Mouse (Mus musculus) forebrain, embryonic 15.5 days (tissue): Measurements from ENCODE around the gene Cldn4. TPM values are rescaled to one million over a fixed set of nuclear protein-coding genes. Genes with fewer than 3 reads are reported as not detected.
"Not testable (repeated sequence)": the region's sequence is repeated elsewhere in the genome, so short reads cannot be mapped to it uniquely, and the experiment has no call there.

Source experiments
- ATAC-seq: fragments of 200-750 bp; cut with Nextera tagmentation; replicated peaks from 2 replicates; pipeline ENCODE4 v1.8.0; 2017; ENCODE audit warnings: mild to moderate bottlenecking, moderate TSS enrichment, moderate library complexity
- H3K27ac ChIP-seq: fragments of 300-500 bp; sonication (generic); replicated peaks from 2 replicates; pipeline ENCODE4 v1.5.1; 2015; ENCODE audit warnings: mild to moderate bottlenecking, inconsistent platforms
- H3K27me3 ChIP-seq: fragments of 300-500 bp; sonication (generic); 2 replicates; pipeline ENCODE4 v1.6.1; 2015; ENCODE audit warnings: inconsistent platforms
- H3K36me3 ChIP-seq: fragments of 300-500 bp; sonication (generic); 2 replicates; pipeline ENCODE4 v1.6.1; 2015; ENCODE audit warnings: mild to moderate bottlenecking, inconsistent platforms
- H3K4me1 ChIP-seq: fragments of 300-500 bp; sonication (generic); 2 replicates; pipeline ENCODE4 v1.6.1; 2015; ENCODE audit warnings: inconsistent platforms
- H3K4me2 ChIP-seq: fragments of 300-500 bp; sonication (generic); replicated peaks from 2 replicates; pipeline ENCODE4 v1.6.1; 2015; ENCODE audit warnings: mild to moderate bottlenecking, inconsistent platforms
- H3K4me3 ChIP-seq: fragments of 300-500 bp; sonication (generic); 2 replicates; pipeline ENCODE4 v1.5.1; 2015; ENCODE audit warnings: mild to moderate bottlenecking, inconsistent platforms
- H3K9ac ChIP-seq: fragments of 300-500 bp; sonication (generic); replicated peaks from 2 replicates; pipeline ENCODE4 v1.6.1; 2015; ENCODE audit warnings: mild to moderate bottlenecking, inconsistent platforms
- H3K9me3 ChIP-seq: fragments of 300-500 bp; sonication (generic); 2 replicates; pipeline ENCODE4 v1.6.1; 2016; ENCODE audit warnings: inconsistent platforms
- WGBS: fragments of 180-500 bp; shearing (Covaris S2); methylation state at CpG from one replicate; pipeline ENCODE4 v1.1.7; 2015; ENCODE audit warnings: mixed read lengths; 5-methylcytosine and 5-hydroxymethylcytosine counted together
- polyA plus RNA-seq: library from polyadenylated mRNA; unstranded; fragments of >200 nt; fragmentation: Nextera tagmentation; extraction: Ambion mirVana; gene quantifications from 2 replicates; pipeline ENCODE4 v1.2.1, GENCODE M21; 2015

Cldn4 gene
- polyA plus RNA-seq, 1 experiment from 2014 or later, result not detected

DNA sequence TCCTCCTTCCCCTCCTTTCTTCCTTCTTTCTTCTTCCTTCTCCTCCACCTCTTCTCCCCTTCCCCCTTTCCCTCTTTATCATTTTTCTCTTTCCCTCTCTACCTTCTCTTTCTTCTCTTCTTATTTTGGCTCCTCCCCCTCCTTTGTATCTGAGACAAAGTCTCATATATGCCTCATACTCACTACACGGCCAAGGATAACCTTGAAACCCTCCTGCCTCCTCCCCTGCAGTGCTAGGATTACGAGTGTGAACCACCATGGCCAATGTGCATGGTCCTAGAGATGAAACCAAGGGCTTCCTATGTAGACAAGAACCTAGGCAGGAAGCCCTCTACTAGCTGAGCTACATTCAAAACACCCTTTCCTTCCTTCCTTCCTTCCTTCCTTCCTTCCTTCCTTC is 28.2 kb upstream of the Cldn4 start:
- Histone ChIP-seq H3K4me3 (no peak overlapping the region), H3K9ac (no peak overlapping the region), H3K4me2 (no peak overlapping the region), H3K4me1 (no peaks in the 10 kb centered on the region), H3K9me3 (no peaks in the 10 kb centered on the region), H3K27me3 (no peaks in the 10 kb centered on the region), H3K27ac (no peak overlapping the region), H3K36me3 (no peaks in the 10 kb centered on the region)
- no peak for ATAC-seq
- WGBS, result 56% methylated on average over 2 of the region's 2 CpGs

DNA sequence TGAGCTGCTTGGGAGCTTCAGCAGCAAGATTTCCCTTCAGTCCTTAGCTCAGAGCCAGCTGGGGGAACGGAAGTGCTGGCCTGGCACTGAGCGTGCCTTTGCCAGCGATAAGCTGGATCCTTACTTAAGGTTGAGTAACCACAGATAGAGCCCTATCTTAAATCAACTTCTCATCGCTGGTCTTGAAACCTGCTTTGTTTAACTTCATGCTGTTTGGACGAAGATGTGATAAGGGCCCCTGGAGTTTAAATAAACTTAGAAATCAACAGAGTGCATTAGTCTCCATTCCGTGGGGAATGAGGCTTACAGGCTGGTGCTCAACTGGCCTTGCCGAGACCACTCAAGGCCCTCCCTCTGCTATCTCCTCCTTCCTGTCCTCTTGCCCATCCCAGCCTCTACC is 27.6 kb upstream of the Cldn4 start:
- Histone ChIP-seq H3K4me1 (no peaks in the 10 kb centered on the region), H3K36me3 (no peaks in the 10 kb centered on the region), H3K9ac (no peak overlapping the region), H3K27ac (no peak overlapping the region), H3K27me3 (no peaks in the 10 kb centered on the region), H3K9me3 (no peaks in the 10 kb centered on the region), H3K4me2 (no peak overlapping the region), H3K4me3 (no peak overlapping the region)
- 69% methylated on average over 7 of the region's 7 CpGs for WGBS
- ATAC-seq, result no peak

DNA sequence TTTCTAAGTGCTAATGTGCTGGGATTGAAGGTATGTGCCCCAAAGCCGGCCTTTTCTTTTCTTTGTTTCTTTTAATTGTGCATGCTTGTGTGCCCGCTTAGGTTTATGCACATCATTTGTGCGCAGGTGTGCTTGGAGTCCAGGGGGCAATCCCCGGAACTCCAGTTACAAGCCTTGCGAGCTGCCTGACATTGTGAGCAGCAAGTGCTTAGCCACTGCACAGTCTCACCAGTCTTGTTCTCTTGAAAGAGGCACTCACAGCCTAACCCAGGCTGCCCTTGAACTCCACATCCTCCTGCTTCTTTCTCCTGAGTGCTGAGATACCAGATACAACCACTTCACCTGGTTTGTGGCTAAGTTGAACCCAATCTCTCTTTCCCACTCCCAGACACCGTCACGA is 26.8 kb upstream of the Cldn4 start:
- H3K4me1 ChIP-seq, result no peaks in the 10 kb centered on the region
- H3K27ac ChIP-seq, result no peak overlapping the region
- no peaks in the 10 kb centered on the region for H3K9me3 ChIP-seq
- no peaks in the 10 kb centered on the region for H3K27me3 ChIP-seq
- no peak overlapping the region for H3K4me3 ChIP-seq
- no peak for ATAC-seq
- H3K9ac ChIP-seq, result no peak overlapping the region
- H3K36me3 ChIP-seq, result no peaks in the 10 kb centered on the region
- H3K4me2 ChIP-seq, result no peak overlapping the region
- WGBS, result 86% methylated on average over 7 of the region's 7 CpGs

DNA sequence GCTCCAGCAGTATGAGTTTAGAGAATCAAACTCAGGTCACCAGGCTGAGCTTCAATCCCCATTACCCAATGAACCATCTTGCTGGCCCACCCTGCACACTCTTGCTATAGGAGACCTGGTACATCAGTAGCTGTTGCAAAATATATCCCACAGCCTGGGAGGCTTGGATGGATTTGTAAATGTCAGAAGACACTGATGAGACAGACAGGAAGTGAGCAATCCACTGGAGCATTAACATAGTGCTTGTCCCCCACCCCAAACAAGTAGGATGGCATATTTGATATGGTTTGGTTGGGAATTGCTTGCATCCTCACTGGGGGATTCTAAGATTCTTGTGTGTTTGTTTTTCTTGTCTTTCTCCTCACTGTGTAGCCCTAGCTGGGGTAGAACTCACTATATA is 26.3 kb upstream of the Cldn4 start:
- Histone ChIP-seq H3K27me3 (no peaks in the 10 kb centered on the region), H3K27ac (no peak overlapping the region), H3K9me3 (no peaks in the 10 kb centered on the region), H3K36me3 (no peaks in the 10 kb centered on the region), H3K9ac (no peak overlapping the region), H3K4me1 (no peaks in the 10 kb centered on the region), H3K4me2 (no peak overlapping the region), H3K4me3 (no peak overlapping the region)
- ATAC-seq, result no peak

DNA sequence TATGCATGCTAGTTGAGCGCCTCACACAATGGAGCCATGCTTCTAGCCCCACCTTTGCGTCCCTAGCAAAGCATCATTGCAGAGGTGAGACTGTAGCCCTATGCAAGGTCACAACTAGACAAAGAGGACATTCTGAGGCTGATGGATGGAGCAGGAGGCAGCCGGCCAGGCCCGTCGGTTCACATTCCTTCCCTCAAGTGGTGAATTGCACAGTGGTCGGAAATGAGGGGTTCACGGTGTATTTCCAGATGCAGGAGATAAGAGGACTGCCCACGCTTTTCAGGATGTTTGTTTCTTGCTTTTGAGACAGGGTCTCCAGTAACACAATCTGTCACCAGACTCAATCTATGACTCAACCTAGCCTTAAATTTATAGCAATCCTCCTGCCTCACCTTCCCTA is 23.9 kb upstream of the Cldn4 start:
- Histone ChIP-seq H3K27me3 (no peaks in the 10 kb centered on the region), H3K9me3 (no peaks in the 10 kb centered on the region), H3K4me2 (no peak overlapping the region), H3K4me1 (peaks cover 8% of the 10 kb centered on the region), H3K36me3 (no peaks in the 10 kb centered on the region), H3K9ac (no peak overlapping the region), H3K4me3 (no peak overlapping the region), H3K27ac (no peak overlapping the region)
- no peak for ATAC-seq
- 89% methylated on average over 8 of the region's 8 CpGs for WGBS

DNA sequence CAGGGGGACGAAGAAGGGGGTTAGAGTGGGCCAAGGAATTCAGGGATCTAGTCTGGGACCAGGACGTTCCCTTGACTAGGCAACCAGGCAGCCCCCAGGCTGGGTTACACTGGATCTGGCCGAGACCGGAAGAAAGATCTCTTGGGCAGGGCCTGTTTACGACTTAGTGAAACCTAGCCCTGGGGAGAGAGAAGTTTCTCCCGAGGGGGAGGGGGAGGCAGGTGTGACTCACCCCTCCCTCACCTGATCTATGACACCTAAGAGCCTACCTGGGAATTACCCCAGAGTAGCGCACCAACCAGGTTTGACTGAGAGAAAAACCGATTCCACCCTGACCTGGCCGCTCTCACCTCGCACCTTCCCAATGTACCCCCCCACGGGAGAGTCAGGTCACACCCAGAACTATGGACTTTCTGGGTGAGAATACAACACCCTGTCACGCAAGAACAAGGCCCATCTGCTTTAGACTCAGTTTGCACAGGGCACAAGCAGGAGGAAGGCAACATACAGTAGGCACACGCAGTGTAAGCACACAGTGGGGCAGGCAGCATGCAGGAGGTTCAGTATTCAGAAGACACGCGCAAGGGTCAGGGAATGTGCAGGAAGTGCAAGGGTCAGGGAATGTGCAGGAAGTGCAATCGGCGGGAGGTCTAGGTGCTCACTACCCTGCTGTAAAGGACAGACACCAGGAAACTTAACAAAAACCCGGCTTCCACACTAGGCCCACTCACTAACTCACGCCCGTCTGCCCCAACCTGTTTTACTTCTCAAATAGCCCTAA is 20.6 kb upstream of the Cldn4 start:
- Histone ChIP-seq H3K4me1 (peaks cover 9% of the 10 kb centered on the region), H3K36me3 (no peaks in the 10 kb centered on the region), H3K9me3 (no peaks in the 10 kb centered on the region), H3K27me3 (no peaks in the 10 kb centered on the region), H3K27ac (no peak overlapping the region), H3K4me3 (no peak overlapping the region), H3K9ac (no peak overlapping the region), H3K4me2 (no peak overlapping the region)
- no peak for ATAC-seq
- 83% methylated on average over 20 of the region's 20 CpGs for WGBS

DNA sequence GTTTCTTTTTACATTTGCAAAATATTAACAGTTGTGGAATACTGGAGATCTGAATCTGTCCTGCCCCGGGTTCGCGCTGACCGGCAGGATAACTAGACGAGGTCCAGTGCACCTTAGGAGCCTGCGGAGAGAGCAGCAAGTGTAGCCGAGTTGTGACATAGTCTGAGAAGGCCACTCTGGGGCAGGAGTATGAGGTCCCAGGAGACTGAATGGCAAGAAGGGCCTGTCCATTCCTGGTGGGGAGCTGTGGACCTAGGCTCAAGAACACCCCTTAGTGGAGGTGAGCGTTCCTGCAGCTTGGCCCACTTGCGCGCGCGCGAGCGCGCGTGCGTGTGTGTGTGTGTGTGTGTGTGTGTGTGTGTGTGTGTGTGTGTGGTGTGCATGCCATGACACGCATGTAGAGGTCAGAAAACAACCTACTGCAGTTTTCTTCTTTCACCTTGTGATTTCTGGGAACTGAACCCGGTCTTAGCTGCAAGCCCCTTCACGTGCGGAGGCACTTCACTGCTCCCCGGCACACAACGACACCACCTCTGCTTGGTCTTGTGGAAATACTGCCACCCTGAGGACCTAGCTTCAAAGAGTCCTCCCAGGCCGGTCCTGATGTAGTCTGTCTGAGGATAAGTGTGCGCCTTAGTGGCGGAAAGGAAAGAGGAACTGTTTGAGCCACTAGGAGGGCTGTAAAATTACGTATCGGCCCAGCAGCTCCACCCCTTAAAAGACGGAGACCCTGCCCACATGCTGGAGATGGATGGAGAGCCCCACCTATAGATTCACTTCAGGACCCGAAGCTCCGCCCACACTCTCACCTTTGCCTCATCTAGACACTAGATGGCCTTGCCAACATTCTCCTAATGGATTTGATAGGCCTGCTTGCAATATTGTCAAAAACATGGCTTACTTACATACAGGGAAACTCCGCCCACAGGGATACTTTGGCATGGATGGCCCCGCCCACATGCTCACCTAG is 19.4 kb upstream of the Cldn4 start:
- no peak for ATAC-seq
- 3% methylated on average over 33 of the region's 33 CpGs for WGBS
- H3K9ac ChIP-seq, result peak overlapping the region; percentile 22; the same call in 1 of the 2 replicates

DNA sequence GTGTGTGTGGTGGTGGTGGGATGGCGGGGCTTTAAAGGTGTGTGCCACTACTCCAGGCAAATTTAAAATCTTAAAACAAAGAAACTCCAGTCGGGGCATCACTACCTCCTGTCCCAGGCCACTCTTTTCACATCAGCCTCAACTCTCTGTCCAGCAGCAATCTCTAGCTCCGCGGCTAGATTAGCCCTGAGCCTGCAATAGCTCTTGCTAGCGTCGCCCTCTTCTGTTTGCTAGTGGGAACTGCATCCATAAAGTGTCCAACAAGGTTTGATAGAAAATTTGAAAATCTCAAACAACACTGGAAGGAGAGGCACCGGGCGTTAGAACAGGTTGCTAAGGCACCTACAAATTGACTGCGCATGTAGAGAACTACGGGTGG is 18.7 kb upstream of the Cldn4 start:
- 7% methylated on average over 10 of the region's 10 CpGs for WGBS
- Histone ChIP-seq H3K4me2 (peak overlapping the region; percentile 42), H3K27me3 (no peaks in the 10 kb centered on the region), H3K36me3 (no peaks in the 10 kb centered on the region), H3K9ac (no peak overlapping the region), H3K27ac (no peak overlapping the region), H3K4me3 (no peak overlapping the region), H3K4me1 (peaks cover 9% of the 10 kb centered on the region), H3K9me3 (no peaks in the 10 kb centered on the region)
- no peak; the same call in 1 of the 2 replicates for ATAC-seq

More for the DNA sequence above, 19.4 kb upstream of the Cldn4 start:
- Histone ChIP-seq H3K27ac (no peak overlapping the region), H3K4me1 (peaks cover 9% of the 10 kb centered on the region), H3K4me3 (peak overlapping the region; percentile 15; the same call in 1 of the 2 replicates), H3K9me3 (no peaks in the 10 kb centered on the region), H3K27me3 (no peaks in the 10 kb centered on the region), H3K36me3 (no peaks in the 10 kb centered on the region), H3K4me2 (peak overlapping the region; percentile 42)

DNA sequence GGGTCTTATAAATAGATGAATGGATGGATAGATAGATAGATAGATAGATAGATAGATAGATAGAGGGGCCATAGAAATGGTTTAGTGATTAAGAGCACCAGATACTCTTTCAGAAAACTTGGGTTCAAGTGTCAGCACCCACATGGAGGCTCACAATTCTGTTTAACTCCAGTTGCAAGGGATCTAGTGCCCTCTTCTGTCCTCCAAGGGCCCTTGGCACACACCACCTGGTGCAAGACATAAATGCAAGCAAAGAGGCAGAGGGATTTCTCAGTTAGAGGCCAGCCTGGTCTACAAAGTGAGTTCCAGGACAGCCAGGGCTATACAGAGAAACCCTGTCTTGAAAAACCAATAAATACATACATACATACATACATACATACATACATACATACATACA is 17.9 kb upstream of the Cldn4 start:
- not testable (repeated sequence) for H3K4me3 ChIP-seq, H3K4me2 ChIP-seq, H3K36me3 ChIP-seq, H3K27me3 ChIP-seq, H3K9me3 ChIP-seq, H3K27ac ChIP-seq, ATAC-seq, H3K4me1 ChIP-seq, H3K9ac ChIP-seq

DNA sequence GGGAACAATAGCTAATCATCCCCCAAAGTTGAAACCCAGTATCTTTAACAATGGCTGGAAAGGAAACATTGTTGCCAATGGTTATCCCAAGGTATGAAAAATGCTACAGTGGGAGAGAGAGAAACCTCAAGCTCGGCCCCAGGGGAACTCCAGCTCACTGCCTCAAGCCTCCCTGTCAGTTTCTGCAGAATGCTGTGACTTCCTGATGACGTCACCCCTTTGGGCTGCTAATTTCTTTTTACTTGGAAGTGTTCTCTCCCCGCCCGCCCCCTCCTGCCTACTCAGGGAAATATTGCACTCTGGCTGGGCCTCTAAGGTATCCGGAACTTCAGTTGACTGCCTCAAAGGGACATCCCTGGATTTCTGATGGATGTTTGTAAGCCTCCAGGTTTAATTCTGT is 16.8 kb upstream of the Cldn4 start:
- Histone ChIP-seq H3K9me3 (no peaks in the 10 kb centered on the region), H3K4me2 (no peak overlapping the region), H3K9ac (no peak overlapping the region), H3K27ac (no peak overlapping the region), H3K36me3 (no peaks in the 10 kb centered on the region), H3K4me1 (peaks cover 9% of the 10 kb centered on the region), H3K27me3 (no peaks in the 10 kb centered on the region), H3K4me3 (no peak overlapping the region)
- 34% methylated on average over 5 of the region's 5 CpGs for WGBS
- no peak for ATAC-seq

DNA sequence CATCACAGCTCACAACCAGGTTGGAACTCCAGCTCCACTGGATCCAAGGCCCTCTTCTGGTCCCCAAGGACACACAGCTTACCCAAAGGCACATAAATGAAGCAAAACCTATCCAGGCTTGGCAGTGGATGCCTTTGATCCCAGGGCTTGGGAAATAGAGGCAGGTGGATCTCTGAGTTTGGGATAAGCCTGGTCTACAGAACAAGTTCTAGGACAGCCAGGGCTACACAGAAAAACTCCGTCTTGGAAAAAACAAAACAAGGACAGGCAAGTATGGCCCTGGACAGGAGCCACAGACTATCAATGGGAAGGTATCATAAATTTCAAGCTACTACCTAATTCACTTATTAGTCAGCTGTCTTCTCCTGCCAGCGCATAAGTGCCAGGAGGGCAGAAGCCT is 14.8 kb upstream of the Cldn4 start:
- no peaks in the 10 kb centered on the region for H3K9me3 ChIP-seq
- no peak overlapping the region for H3K4me2 ChIP-seq
- no peak overlapping the region for H3K27ac ChIP-seq
- peaks cover 9% of the 10 kb centered on the region for H3K4me1 ChIP-seq
- no peaks in the 10 kb centered on the region for H3K27me3 ChIP-seq
- H3K4me3 ChIP-seq, result no peak overlapping the region
- H3K36me3 ChIP-seq, result no peaks in the 10 kb centered on the region
- 97% methylated on average over 2 of the region's 2 CpGs for WGBS
- H3K9ac ChIP-seq, result no peak overlapping the region
- ATAC-seq, result no peak

DNA sequence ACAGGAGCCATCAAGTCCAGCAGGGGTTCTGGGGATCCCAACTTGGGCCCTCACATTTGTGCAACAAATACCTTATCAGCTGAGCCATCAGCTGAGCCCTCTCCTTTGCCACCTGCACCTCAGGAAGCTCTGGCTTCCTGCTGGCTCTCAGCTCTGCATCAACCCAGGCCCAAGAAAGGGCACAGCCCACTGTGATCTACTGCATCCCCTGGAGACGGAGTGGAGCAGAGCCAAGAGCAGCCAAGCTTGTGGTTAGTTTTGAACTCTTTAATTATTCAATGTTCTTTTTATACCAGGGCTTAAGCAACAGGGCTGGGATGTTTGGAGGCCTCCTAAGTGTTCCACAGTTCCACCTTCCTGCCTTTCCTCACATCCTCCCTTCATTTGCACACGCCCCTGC is 13.7 kb upstream of the Cldn4 start:
- Histone ChIP-seq H3K27ac (no peak overlapping the region), H3K4me3 (no peak overlapping the region), H3K9ac (no peak overlapping the region), H3K4me2 (no peak overlapping the region), H3K27me3 (no peaks in the 10 kb centered on the region), H3K4me1 (no peaks in the 10 kb centered on the region), H3K36me3 (no peaks in the 10 kb centered on the region), H3K9me3 (no peaks in the 10 kb centered on the region)
- ATAC-seq, result no peak
- WGBS, result 75% methylated on average over 2 of the region's 2 CpGs
